Mouse (Mus musculus) T-helper 17 cell (primary cell): ENCODE measurements around the gene Gm20538.

ENCODE experiments used
- in situ Hi-C, 2 experiments: fragments of 300-600 bp; cut with MboI, MseI; formaldehyde crosslinking; loops; 1 replicate in 1 of 2; 2 replicates in 1 of 2; pipeline ENCODE4 v1.15.1; 2025; ENCODE audit warnings: high pct_unique_total_duplicates in 2 of 2

Gm20538 gene

GRCm38 (mm10) chr19:44552731-44553130 lies at the start of gene Gm20538:
Gene Gm20538, minus strand, starts transcription at chr19:44552831.
- in situ Hi-C loops: loop anchor here in 1 of 2 experiments (25.0 kb wide), 1 partner anchor 1040 kb away; the partner anchor contains the start of gene Got1

GRCm38 (mm10) chr19:44594180-44594579 lies 41.5 kb upstream of the Gm20538 start:
- in situ Hi-C loops: loop anchor here in 1 of 2 experiments (25.0 kb wide), 1 partner anchor 168 kb away; the partner anchor contains the start of gene Pax2

- in situ Hi-C loops: loop anchor here in 1 of 2 experiments (25.0 kb wide), 1 partner anchor 171 kb away; the partner anchor contains the start of gene Pax2
Measured at GRCm38 (mm10) chr19:44591638-44592037, 39.0 kb upstream of the Gm20538 start.

- in situ Hi-C loops: loop anchor here in 1 of 2 experiments (25.0 kb wide), 1 partner anchor 171 kb away; the partner anchor contains the start of gene Pax2
Measured at GRCm38 (mm10) chr19:44590992-44591391, 38.4 kb upstream of the Gm20538 start.

GRCm38 (mm10) chr19:44589591-44590223 lies 37.1 kb upstream of the Gm20538 start:
- in situ Hi-C loops: loop anchor here in 1 of 2 experiments (25.0 kb wide), 1 partner anchor 173 kb away; the partner anchor contains the start of gene Pax2

GRCm38 (mm10) chr19:44588036-44588435 lies 35.4 kb upstream of the Gm20538 start:
- in situ Hi-C loops: loop anchor here in 1 of 2 experiments (25.0 kb wide), 1 partner anchor 174 kb away; the partner anchor contains the start of gene Pax2

- in situ Hi-C loops: loop anchor here (5.0 to 25.0 kb wide), 4 partner anchors 160 to 310 kb away; partner anchors contain the start of gene Pax2 (in 1 of the 2)
Measured at GRCm38 (mm10) chr19:44582638-44583309, 30.1 kb upstream of the Gm20538 start.

GRCm38 (mm10) chr19:44582103-44582502 lies 29.5 kb upstream of the Gm20538 start:
- in situ Hi-C loops: loop anchor here (5.0 to 25.0 kb wide), 4 partner anchors 160 to 310 kb away; partner anchors contain the start of gene Pax2 (in 1 of the 2)

GRCm38 (mm10) chr19:44578038-44578437 lies 25.4 kb upstream of the Gm20538 start:
- in situ Hi-C loops: loop anchor here in 1 of 2 experiments (25.0 kb wide), 1 partner anchor 184 kb away; the partner anchor contains the start of gene Pax2

- in situ Hi-C loops: loop anchor here in 1 of 2 experiments (25.0 kb wide), 1 partner anchor 186 kb away; the partner anchor contains the start of gene Pax2
Measured at GRCm38 (mm10) chr19:44576275-44576674, 23.6 kb upstream of the Gm20538 start.

- in situ Hi-C loops: loop anchor here in 1 of 2 experiments (25.0 kb wide), 1 partner anchor 1055 kb away; the partner anchor contains the start of gene Got1
Measured at GRCm38 (mm10) chr19:44567763-44568162, 15.1 kb upstream of the Gm20538 start.

GRCm38 (mm10) chr19:44564006-44564405 lies 11.4 kb upstream of the Gm20538 start:
- in situ Hi-C loops: loop anchor here in 1 of 2 experiments (25.0 kb wide), 1 partner anchor 1052 kb away; the partner anchor contains the start of gene Got1

GRCm38 (mm10) chr19:44562652-44563206 lies 10.1 kb upstream of the Gm20538 start, which contains the start of gene Hif1an:
Gene Hif1an, plus strand, starts transcription at chr19:44562850.
- in situ Hi-C loops: loop anchor here in 1 of 2 experiments (25.0 kb wide), 1 partner anchor 1050 kb away; the partner anchor contains the start of gene Got1

GRCm38 (mm10) chr19:44554861-44555590 lies 2.4 kb upstream of the Gm20538 start, which contains the start of gene Ndufb8:
Gene Ndufb8, minus strand, starts transcription at chr19:44555440.
- in situ Hi-C loops: loop anchor here in 1 of 2 experiments (25.0 kb wide), 1 partner anchor 1043 kb away; the partner anchor contains the start of gene Got1

- in situ Hi-C loops: loop anchor here in 1 of 2 experiments (25.0 kb wide), 1 partner anchor 1042 kb away; the partner anchor contains the start of gene Got1
Measured at GRCm38 (mm10) chr19:44554490-44554860, 1.8 kb upstream of the Gm20538 start.

- in situ Hi-C loops: loop anchor here in 1 of 2 experiments (25.0 kb wide), 1 partner anchor 1041 kb away; the partner anchor contains the start of gene Got1
Measured at GRCm38 (mm10) chr19:44553286-44553685, 655 bp upstream of the Gm20538 start.

GRCm38 (mm10) chr19:44545321-44546041 lies 7.2 kb downstream of the Gm20538 start, which contains the start of gene Sec31b:
Gene Sec31b, minus strand, starts transcription at chr19:44545864.
- in situ Hi-C loops: no loop called here

GRCm38 (mm10) chr19:44544775-44545174 lies 7.9 kb downstream of the Gm20538 start:
- in situ Hi-C loops: no loop called here

- in situ Hi-C loops: no loop called here
Measured at GRCm38 (mm10) chr19:44544372-44544771, 8.3 kb downstream of the Gm20538 start.
